Mouse (Mus musculus) right cerebral cortex, postnatal 25 days (tissue): ENCODE data around the gene Acap1.
"Not testable (repeated sequence)": the region's sequence is repeated elsewhere in the genome, so short reads cannot be mapped to it uniquely, and the experiment has no call there.

ENCODE experiments used
- DNase-seq: peaks from one replicate; pipeline ENCODE4 v3.0.0; 2022

Acap1 gene

GRCm38 (mm10) chr11:69895291-69895690 is at the start of gene Acap1:
TSS of gene Acap1 (minus strand) at chr11:69895539.
- no peak for DNase-seq

DNA sequence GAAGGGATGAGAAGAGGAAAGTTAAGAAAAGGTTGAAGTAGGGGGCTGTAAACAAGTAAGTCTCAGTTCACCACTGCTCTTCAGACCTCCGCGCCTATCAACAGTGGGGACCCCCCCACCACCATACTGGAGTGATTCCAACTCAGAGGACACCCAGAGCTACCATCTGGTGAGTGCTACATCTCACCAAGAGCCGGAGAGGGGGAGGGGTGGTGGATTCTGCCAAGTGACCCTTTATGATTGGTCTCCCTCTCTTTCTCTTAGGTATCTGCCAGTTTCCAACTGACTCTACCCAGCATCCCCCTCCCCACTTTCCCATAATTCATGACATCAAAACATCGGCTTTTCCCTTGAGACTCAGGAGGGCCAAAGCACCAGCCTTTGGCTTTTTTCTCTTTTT is 45.6 kb upstream of the Acap1 start:
- no peak for DNase-seq

- DNase-seq: no peak
Measured at GRCm38 (mm10) chr11:69939731-69940130, 44.4 kb upstream of the Acap1 start.

DNA sequence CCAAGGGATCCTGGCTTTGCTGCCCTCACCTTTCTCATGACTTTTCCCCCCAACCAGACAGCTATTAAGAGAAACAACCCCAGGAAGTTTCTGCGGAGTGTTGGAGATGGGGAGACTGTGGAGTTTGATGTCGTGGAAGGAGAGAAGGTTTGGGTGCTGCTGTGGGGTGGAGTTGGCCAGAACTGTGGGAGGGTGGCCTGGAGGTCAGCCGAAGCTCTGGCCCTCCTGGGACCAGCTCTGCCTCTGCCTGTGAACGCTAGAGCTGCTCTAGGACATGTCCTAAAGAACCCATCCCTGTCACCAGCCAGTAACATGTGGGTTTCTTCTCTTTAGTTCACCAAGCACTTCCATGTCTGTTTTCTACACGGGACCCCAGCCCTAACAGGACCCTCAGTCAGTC is 43.8 kb upstream of the Acap1 start:
- DNase-seq: no peak

- DNase-seq: no peak
Measured at GRCm38 (mm10) chr11:69938401-69938979, 43.2 kb upstream of the Acap1 start.

- no peak for DNase-seq
Measured at GRCm38 (mm10) chr11:69937834-69938233, 42.5 kb upstream of the Acap1 start.

- DNase-seq: no peak
Measured at GRCm38 (mm10) chr11:69937385-69937784, 42.0 kb upstream of the Acap1 start.

- DNase-seq: no peak
Measured at GRCm38 (mm10) chr11:69936714-69937347, 41.5 kb upstream of the Acap1 start.

DNA sequence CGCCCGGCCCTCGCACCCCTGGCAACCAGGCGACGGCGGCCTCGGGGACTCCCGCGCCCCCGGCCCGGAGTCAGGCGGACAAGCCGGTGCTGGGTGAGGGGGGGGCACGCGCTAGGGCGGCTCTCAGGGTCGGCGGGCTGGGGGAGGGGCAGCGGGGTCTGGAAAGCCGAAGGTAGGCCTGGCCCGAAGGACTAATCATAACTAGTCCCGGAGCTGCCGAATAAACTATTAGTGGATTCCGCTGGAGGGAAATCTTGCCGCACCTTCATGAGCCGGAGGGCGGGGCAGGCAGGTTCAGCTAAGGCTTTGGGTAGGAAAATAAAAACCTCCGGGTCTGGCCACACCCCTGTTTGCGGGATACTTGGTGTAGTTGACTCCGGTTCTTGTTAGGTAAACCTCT is 40.8 kb upstream of the Acap1 start:
- no peak for DNase-seq

DNA sequence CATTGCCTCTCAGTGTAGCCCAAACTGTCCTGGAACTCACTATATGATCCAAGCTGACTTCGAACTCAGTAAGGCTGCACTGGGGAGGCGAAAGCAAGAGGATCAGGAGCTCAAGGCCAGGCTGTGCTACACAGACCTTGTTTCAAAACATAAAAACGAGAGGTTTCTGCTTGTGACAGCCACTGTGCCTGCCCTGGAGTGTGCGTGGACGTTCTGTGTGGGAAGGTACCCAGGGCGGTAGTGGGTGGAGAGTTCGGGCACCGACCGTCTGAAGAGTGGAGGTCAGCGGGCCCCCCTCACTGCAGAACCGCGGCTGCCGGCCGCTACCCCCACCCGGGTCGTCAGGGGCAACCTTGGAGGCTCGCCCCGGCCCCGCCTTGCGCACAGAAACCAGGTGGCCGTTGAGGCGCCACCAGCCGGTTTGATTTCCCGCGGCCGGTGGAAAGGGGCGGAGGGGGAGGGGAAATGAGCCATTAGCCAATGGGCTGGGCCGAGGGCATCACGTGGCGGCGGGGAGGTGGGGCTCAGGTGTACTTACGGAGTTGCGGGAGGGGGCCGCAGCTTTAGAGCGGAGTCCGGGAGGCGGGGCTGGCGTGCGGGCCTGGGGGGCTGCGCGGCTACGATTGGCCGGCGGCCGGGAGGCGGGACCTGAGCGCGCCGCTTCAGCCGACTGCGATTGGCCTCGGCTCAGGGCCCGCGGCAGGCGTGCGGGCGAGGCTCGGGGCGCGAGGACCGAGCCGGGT is 40.0 kb upstream of the Acap1 start, which contains the start of gene Ybx2:
Gene Ybx2 (plus strand): TSS at position 660 of the 743 bp plus-strand sequence.
- peak; percentile 89 for DNase-seq

DNA sequence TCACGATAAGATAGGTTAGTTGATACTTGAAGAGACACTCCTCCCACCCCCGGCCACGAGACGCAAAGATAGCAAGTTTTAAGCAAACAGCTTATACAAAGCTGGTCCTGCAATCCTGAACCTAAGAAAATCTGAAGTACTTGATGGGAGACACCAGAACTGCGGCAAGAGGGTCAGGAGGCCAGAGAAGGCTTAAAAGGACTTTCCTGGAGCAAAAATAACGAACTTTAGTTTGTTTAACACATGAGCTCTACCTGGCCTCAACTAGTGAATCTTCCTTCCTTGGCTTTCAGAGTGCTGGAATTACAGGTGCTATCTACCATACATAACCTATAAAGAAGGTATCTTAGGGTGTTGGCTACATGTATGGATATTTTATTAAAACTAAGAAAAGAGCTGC is 39.3 kb upstream of the Acap1 start:
- no peak for DNase-seq

- peak; percentile 82 for DNase-seq
Measured at GRCm38 (mm10) chr11:69934169-69934568, 38.8 kb upstream of the Acap1 start.

DNA sequence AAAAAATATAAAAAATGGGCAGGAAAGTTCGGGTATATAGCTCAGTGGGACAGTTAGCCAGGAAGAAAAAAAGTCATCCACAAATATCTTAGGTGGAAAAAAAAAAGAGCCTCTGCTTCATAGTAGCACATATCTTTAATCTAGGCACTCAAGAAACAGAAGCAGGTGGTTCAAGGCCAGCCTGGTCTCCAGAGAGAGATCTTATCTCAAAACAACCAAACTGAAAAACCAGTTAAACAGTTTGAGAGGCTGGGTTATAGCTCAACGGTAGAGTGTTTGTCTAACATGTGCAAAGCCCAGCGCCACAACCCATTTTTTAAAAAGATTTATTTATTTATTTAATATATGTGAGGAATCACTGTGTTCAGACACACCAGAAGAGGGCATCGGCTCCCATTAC is 37.7 kb upstream of the Acap1 start:
- no peak for DNase-seq

DNA sequence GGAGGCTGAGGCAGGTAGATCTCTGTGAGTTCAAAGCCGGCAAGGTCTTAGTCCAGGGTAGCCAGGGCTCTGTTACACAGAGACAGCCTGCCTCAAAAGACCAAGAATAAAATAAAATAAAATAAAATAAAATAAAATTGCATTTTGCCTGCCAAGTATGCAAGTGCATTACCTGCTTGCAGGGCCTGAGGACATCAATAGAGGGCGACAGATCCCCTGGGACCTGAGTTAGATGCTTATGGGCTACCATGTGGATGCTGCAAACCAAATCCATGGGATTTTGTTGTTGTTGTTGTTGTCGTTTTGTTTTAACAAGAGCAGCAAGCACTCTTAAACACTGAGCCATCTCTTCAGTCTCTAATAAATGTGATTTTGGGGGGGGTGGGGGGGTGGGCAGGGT is 36.9 kb upstream of the Acap1 start:
- no peak for DNase-seq

GRCm38 (mm10) chr11:69931769-69932168 is 36.4 kb upstream of the Acap1 start:
- no peak for DNase-seq

GRCm38 (mm10) chr11:69930967-69931537 is 35.7 kb upstream of the Acap1 start:
- no peak for DNase-seq

GRCm38 (mm10) chr11:69930176-69930575 is 34.8 kb upstream of the Acap1 start:
- not testable (repeated sequence) for DNase-seq

DNA sequence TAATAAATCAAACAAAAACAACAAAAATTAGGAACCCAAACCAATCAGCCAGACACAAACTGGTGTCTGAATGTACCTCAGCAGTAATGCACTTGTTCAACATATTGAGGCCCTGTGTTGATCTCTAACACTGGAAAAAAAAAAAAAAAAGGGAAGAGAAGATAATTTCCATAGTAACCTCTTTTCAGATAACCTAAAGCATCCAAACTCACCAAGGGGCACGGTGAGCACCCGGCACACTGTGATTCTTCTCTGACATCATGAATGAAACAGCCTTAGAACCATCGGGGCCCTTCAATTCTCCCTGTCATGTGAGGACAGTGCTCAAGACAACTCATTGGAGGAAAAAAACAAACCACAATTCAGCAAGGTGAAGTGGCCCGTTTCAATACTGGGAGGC is 34.4 kb upstream of the Acap1 start:
- DNase-seq: no peak

DNA sequence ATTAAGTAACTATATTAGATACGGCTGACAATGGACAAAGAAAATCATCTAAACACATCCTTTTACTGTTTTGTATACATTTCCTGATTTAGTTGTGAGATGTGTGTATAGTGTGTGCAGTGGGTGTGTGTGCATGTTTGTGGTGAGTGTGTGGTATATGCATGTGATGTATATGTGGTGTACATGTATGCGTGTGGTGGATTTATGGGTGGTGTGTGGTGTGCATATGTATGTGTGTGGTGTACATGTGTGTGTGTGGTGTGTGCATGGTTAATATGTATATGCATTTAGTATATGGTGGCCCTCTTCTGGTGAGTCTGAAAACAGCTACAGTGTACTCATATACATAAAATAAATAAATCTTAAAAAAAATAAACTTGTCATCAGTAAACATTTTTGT is 32.2 kb upstream of the Acap1 start:
- no peak for DNase-seq

DNA sequence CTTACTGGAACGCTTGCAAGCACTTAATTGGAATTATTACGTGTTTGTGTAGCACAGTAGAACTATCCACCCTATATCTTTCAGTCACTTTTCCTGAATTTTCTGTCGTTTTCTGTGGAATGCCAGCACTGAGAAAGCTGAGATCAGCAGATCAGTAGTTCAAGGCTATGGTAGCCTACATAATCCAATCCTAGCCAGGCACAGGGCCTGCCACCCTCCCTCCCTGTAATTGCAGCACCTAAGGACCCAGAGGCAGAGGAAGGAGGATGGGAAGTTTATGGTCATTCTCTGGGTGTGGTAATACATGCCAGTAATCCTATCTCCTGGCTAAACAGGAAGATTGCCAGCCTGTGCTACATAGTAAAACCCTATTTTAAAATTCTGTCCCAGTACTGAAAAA is 27.5 kb upstream of the Acap1 start:
- no peak for DNase-seq

GRCm38 (mm10) chr11:69922012-69922756 is 26.8 kb upstream of the Acap1 start:
- DNase-seq: no peak

GRCm38 (mm10) chr11:69921114-69922011 is 26.0 kb upstream of the Acap1 start, which contains the start of gene Eif5a:
TSS of gene Eif5a (minus strand) at chr11:69921958.
- peak; percentile 100 for DNase-seq
